Mouse (Mus musculus): ENCODE measurements around the gene Tmem246.

Gene Tmem246

DNA sequence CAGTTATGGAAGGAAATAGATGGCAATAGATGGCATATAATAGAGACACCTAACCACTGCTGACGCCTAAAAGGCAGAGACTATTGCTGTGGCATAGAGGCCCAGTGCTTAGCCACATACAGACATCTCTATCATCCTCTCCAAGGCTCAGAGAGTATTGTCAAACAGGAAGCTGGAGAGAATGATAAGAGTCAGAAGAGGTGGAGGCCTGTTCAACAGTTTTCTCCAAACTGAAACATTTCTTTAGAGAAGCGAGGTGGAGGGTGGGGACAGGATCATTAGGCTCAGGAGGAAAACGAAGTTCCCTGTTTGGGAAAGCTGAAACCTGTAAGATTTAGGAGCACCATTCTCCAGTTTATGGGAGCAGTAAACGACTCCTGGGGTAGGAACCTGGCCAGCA, 16.4 kb downstream of the Tmem246 start:
- DNase-seq (ENCODE audit: low read depth, low spot score), result no peak

DNA sequence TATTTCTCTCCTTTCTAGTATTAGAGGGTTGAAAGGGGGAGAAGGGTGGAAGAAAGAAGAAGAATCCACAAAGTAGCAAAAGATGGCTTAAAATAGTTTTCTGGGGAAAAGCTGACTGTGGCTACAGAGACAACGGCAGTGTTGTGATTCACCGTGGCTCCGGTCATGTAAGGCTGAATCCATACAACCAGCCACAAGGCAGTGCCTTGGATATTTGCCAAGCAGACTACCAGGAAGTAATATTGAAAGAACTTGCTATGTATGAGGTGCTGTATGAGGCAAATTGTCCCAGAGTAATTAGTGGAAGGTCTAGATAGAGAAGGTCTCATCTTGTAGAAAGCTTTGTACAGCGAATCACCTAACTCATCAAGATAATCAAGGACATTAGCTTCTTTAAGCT, 25.5 kb downstream of the Tmem246 start:
- DNase-seq (ENCODE audit: low read depth, low spot score), result no peak

DNA sequence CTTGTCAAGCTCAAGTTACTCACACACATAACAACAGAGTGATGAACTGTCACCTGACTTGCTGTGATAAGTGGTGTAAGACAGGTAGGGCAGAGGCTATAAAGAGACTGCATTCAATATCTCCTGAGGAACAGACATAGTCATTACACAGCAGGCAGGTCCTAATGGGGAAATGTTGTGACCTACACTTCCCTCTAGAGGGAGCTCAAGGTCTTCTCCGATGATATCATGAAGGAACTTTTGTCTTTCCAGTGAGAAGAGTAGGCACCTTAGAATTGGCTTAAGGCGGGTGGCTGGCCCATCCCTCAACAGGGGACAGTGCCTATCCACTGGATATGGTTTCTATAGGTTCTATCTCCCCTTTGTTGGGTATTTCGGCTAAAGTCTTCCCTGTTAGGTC, 30.1 kb downstream of the Tmem246 start:
- DNase-seq (ENCODE audit: low read depth, low spot score), result peak; percentile 68

DNA sequence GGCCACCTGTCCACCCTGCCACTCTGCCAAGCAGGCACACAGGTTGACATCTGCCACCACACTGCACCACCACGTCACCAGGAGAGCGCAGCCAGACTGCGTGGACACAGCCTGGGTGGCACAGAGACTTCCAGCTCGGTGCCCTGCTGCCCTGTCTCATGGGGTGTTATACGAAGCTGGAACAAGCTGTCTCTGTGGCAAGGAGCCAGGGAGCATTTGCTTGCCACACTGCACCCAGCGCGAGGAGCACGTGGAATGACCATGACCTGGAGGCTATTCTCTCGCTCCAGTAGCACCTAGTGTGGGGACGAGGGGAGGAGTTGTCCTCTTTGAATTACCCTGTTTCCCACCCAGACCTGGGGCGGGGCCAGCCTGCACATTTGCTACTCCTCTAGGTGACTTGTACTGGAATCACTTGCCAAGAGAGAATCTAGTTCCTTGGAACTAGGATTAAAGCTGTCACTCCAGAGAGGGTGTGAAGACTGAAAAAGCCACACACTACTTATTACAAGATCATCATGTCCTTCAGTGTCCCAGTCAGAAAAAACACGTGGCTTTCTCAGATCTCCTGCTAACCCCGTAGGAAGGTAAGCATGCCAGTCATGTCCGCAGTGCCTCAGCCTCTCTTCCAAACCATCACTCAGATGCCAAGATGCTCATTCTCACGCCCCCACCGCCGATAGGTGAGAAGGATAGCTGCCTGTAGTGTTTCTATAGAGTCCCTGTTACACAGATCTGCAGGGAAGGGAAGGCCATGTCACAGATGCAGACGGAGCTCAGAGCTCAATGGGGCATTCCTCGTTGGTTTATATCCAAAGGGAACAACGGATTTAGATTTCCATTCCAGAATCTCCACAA, 37.5 kb downstream of the Tmem246 start:
- peak; percentile 94 for DNase-seq (ENCODE audit: low read depth, low spot score)

DNA sequence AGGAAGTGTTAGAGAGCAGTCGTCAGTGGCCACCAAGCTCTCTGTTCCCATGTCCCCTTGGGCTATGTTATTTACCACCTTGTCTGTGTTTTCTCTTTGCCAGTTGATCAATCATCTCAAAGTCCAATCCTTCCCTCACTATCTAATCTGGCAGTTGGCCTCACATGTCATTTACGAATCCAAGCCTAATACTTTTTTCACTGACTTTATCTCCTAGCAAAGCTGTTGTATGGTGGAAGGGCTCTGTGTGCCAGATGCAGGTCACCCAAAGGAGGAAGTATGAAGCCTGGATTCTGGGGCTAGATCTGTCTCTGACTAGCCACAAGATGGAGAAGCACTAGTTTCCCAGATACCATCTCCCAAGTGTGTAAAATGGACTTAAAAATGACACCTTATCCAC, 39.5 kb downstream of the Tmem246 start:
- no peak for DNase-seq (ENCODE audit: low read depth, low spot score)

DNA sequence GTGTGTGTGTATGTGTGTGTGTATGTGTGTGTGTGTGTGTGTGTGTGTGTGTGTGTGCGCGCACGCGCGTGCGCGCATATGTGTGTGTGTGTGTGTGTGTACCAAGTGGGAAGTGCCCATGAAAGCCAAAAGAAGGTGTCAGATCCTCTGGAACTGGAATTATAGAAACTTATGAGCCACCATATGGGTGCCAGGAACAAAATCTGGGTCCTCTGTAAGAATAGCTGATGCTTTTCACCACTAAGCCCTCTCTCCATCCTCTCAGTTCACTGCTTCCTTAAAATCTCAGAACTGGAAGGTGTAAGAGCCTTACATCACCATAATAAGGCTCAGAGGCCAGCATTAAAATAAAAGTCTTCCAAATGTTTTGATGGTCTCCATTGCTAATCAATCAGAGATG, 40.3 kb downstream of the Tmem246 start:
- DNase-seq (ENCODE audit: low read depth, low spot score), result no peak

DNA sequence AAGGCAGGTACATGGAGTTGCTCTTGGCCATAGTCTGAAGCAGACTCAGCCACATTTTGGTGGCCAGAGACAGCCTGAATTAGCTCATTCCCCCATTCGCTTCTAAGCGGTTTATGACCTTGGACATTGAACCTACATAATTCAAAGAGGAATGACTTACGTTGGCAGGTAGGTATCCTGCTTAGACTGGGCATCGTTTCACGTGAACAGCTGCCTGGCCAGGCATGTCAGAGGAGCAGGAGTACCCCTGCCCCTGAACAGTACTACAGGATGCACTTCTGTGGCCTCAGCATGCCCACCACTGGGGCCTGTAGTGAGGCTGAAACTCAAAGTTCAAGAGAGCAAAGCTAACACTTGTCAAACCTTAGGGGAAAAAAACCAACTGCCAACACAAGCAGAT, 44.3 kb downstream of the Tmem246 start:
- DNase-seq (ENCODE audit: low read depth, low spot score), result no peak

DNA sequence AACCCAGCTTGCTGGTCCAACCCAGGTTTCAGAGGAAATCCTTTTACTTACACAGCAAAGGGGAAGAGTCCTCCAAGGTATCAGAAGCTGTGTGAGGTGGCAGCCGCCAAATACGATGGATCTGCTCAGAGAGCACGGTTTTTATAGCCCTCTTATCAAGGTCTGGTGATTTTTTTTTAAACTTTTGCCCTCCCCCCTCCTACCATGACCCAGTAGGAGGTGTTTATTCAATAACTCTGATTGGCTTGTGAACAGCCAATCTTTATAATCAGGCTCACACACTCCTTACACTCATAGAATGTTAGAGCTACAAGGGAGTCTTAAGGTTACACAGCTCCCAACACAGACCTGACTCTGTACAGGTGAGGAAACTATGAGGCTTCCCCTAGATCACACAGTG, 48.3 kb downstream of the Tmem246 start, which contains the start of gene Aldob:
Gene Aldob (minus strand): TSS at position 164 of the 400 bp plus-strand sequence.
- no peak for DNase-seq (ENCODE audit: low read depth, low spot score)

DNA sequence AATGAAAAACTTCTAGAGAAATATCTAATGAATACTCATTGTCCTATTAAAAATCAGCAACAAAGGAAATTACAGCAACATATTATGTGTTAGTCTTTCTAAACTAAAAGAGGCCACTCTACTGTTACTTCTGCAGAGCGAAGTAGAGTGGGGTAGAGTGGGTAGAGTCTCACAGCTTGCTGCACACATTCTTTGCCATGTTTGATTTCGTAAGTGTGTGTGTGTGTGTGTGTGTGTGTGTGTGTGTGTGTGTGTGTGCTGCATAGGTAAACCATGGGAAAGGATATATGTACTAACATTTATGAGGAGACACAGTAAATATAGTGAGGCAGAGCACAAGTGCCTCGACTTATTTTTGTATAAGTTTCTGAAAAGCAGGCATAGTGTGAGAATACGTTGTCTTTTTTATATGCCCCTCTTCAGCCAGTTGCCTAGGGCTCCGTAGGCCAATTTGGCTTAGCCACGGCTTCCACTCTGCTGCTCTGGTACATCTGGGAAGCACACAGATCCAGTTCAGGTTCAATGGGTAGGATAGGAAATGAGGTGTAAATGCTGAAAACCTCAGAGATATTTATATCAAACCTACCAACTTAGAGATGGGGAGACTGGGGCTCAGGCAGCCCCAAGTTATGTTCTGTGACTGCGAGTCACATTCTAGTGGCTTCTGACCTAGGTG, 50.0 kb downstream of the Tmem246 start:
- DNase-seq (ENCODE audit: low read depth, low spot score), result no peak

DNA sequence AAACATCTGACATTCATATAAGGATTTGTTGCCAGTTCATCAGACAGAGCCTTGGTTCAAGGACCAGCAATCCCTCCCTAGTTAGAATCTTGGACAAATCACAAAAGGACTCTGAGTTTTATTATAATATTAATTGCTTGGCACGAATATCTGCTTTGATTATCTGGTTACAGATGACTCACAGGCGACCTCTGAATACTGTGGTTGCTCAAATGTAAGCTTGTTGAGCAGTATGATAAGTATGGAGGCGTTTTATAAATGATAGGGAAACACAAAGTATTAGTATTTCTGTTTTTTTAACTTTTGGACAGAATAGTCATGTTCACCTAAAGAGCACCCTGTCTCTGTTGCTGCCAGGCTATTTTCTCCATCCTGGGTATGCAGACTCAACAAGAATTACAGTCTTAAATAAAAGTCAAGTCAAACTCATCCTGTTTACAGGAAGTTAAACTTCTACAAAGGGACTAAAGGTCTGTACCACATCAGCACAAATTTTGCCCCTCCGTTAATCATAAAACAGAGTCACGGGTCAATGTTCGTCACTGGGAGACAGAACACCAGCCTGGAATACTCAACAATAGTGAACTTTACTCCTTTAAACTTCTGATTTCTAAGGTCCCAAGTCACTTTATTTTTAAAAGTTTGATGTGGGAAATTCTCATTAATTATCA, 50.7 kb downstream of the Tmem246 start:
- no peak for DNase-seq (ENCODE audit: low read depth, low spot score)

DNA sequence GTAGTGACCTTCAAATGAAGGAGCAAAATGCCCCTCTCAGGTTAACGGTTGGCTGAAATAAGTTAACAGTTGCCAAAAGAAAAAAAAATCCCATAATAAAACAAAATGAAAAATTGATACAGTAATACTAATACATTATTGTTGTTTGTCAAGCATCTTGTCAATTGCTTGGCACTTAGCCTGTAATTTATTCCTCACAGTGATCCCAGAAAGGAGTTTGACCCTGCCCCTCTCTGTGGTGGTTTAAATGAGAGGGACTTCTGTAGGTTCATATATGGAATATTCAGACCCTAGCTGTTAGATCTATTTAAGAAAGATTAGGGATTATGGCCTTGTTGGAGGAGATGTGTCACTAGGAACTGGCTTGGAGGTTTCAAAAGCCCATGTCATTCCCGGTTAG, 51.6 kb downstream of the Tmem246 start:
- no peak for DNase-seq (ENCODE audit: low read depth, low spot score)

DNA sequence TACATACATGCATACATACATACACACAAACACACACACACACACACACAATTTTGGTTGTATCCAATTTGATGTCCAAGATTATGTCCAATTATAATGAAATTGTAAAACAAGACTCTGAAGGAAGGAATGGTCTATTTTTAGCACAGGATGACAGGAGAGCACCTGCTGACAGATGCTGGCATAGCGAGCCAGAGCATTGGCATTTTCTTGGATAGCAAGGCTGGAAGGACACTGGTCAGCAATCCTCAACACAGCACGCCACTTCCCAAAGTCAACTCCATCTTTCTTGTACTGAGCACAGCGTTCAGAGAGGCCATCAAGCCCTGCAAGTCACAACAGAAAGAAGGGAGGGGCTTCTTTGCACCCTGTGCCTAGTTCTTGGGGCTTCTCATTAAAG, 56.7 kb downstream of the Tmem246 start:
- peak; percentile 30 for DNase-seq (ENCODE audit: low read depth, low spot score)

DNA sequence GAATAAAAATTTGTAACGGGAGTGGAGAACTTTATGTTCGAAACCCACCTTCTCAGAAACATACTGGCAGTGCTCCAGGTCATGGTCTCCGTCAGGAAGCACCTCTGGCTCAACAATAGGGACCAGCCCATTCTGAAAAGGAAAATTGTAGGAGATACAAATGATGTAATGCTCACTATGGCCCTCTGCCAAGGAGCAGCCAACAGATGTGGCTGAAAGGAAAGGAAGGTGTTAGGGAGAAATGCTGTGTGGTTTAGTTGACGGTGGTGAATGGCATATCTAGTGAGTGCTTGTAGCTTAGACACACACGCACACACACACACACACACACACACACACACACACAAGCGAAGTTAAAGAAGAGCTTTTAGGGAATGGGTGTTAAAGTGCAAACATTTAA, 58.0 kb downstream of the Tmem246 start:
- DNase-seq (ENCODE audit: low read depth, low spot score), result no peak

DNA sequence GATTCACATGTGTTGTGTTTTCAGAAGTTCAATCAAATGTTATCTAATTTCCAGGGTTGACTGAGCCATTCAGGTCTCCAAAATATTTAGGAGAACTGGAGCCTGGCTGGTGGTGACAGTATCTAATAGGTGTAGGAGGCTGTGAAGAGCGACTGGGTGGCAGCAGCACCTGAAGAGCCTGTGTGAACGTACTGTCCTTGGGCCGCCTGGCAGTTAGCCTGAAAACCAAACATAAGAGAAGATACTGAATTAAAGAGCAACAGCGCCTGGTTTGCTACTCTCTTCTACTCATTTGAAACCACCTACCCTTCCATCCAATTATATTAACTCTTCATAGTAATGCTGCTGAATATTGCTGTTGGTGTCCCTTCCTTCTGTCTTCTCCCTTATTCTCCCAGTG, 61.0 kb downstream of the Tmem246 start:
- no peak for DNase-seq (ENCODE audit: low read depth, low spot score)

DNA sequence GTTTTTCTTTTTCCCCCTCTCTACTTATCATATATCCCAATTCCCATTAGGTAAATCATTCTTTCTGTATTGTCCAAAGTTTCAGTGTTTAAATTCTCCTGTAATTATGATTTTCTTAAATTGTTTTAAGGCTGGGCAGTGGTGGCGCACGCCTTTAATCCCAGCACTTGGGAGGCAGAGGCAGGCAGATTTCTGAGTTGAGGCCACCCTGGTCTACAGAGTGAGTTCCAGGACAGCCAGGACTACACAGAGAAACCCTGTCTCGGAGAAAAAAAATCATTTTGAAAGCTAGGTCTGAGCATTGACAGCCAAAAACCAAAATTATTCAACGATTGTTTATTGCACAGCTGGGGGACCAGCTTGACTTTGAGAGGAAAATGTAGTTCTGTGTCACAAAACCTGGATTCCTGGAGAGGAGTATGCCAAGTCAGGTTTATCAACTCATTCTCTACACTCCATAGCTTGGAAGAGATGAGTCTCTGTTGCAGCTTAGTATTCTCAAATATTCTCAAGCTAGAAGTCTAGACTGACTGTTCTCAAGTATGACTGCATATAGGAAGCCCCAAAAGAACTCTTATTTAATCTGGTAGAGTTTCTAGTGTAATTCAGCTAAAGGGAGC, 61.9 kb downstream of the Tmem246 start:
- DNase-seq (ENCODE audit: low read depth, low spot score), result no peak

DNA sequence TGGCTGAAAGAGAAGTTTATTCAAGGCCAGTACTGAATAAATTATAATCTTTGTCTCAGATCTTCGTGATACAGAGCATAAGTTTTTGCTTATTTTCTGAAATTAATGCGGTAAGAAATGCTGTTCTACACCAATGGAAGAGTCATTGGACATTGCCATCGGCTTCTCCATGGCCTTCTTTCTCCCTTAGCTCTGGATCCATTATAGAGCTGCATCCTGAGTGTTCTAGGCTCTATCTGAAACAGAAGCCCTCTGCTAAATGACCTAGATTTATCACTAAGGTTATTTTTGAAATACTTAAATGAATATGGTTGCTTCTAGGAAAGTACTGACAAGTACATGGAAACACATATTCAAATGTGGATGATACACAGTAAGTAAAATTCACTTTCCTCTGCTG, 62.6 kb downstream of the Tmem246 start:
- DNase-seq (ENCODE audit: low read depth, low spot score), result no peak
